Mouse (Mus musculus) thymus, adult 2 months (tissue): ENCODE results near the gene Spock1. TPM values are rescaled to one million over a fixed set of nuclear protein-coding genes. Genes with fewer than 3 reads are reported as not detected.
"Not testable (repeated sequence)": the region's sequence is repeated elsewhere in the genome, so short reads cannot be mapped to it uniquely, and the experiment has no call there.

Experiments
- DNase-seq: peaks from one replicate; pipeline ENCODE4 v3.0.0; 2021
- H3K27ac ChIP-seq: fragments of 200-500 bp; 2 replicates; pipeline ENCODE4 v1.5.1; 2012; ENCODE audit warnings: low read length, control low read depth; ENCODE audit not compliant: control insufficient read depth, insufficient read depth
- H3K27me3 ChIP-seq: fragments of 200-500 bp; 2 replicates; pipeline ENCODE4 v1.6.1; 2012; ENCODE audit warnings: mild to moderate bottlenecking, low read length, moderate library complexity, mixed read lengths; ENCODE audit not compliant: control insufficient read depth, insufficient read depth
- H3K36me3 ChIP-seq: fragments of 200-500 bp; 2 replicates; pipeline ENCODE4 v1.6.1; 2012; ENCODE audit warnings: mild to moderate bottlenecking, low read length, moderate library complexity; ENCODE audit not compliant: control insufficient read depth, insufficient read depth
- H3K4me1 ChIP-seq: fragments of 200-500 bp; replicated peaks from 2 replicates; pipeline ENCODE4 v1.6.1; 2012; ENCODE audit warnings: low read length; ENCODE audit not compliant: control insufficient read depth, insufficient read depth
- H3K4me3 ChIP-seq: fragments of 200-500 bp; 2 replicates; pipeline ENCODE4 v1.5.1; 2012; ENCODE audit warnings: mild to moderate bottlenecking, low read length, control low read depth, moderate library complexity; ENCODE audit not compliant: control insufficient read depth, insufficient read depth
- CTCF ChIP-seq: fragments of 200-500 bp; IDR thresholded peaks from 2 replicates; pipeline ENCODE4 v1.5.1; 2012; ENCODE audit warnings: mild to moderate bottlenecking, control low read depth, low read length, moderate library complexity, borderline replicate concordance; ENCODE audit not compliant: control insufficient read depth, poor library complexity, insufficient read depth; ENCODE audit errors: extremely low read depth
- POLR2A ChIP-seq: fragments of 200-500 bp; IDR thresholded peaks from 2 replicates; pipeline ENCODE4 v1.6.1; 2012; ENCODE audit warnings: mild to moderate bottlenecking, low read length, control low read depth, moderate library complexity; ENCODE audit not compliant: control insufficient read depth, poor library complexity, insufficient read depth; ENCODE audit errors: extremely low read depth
- WGBS: fragments of 180-500 bp; shearing (Covaris S2); methylation state at CpG from one replicate; pipeline ENCODE4 v1.1.7; 2018; 5-methylcytosine and 5-hydroxymethylcytosine counted together
- polyA plus RNA-seq: library from polyadenylated mRNA; depleted of rRNA; stranded (reverse); fragments of >200 nt; gene quantifications from 2 replicates; pipeline ENCODE4 v1.2.3, GENCODE M21; 2012

Gene Spock1
- polyA plus RNA-seq, 1 experiment, result 0.93 TPM

GRCm38 (mm10) chr13:57488926-57489325, 419.2 kb downstream of the Spock1 start:
- no peak for DNase-seq
- TF ChIP-seq POLR2A, result no peak
- no peak for TF ChIP-seq CTCF
- WGBS, result 93% methylated on average over 8 of the region's 8 CpGs
- Histone ChIP-seq H3K27me3 (no peaks in the 10 kb centered on the region), H3K4me1 (no peaks in the 10 kb centered on the region), H3K36me3 (no peaks in the 10 kb centered on the region), H3K27ac (no peak overlapping the region), H3K4me3 (no peak overlapping the region)

- WGBS, result 94% methylated on average over 16 of the region's 16 CpGs
- no peak overlapping the region for H3K27ac ChIP-seq
These were observed 423.5 kb downstream of the Spock1 start for GRCm38 (mm10) chr13:57484426-57485168.

DNA sequence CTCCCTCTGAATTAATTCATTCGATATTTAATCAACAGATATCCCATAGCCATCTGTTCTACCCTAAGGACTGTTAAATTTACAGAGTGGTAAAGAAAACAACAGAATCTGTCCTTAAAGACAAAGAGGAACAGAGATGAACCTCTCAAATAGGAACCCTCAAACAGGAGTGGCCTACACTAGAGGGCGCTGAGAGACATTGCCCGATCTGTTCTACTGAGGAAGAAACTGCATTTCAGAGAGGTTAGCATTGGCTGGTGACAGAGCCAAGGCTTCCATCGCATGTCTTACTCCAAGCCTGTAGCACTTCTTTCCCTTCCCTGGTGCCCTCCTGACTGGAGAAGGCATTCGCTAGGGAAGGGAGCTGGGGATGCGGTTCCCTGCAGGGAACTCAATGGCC, 431.4 kb downstream of the Spock1 start:
- Histone ChIP-seq H3K36me3 (no peaks in the 10 kb centered on the region), H3K27me3 (no peaks in the 10 kb centered on the region), H3K27ac (no peak overlapping the region), H3K4me3 (no peak overlapping the region), H3K4me1 (no peaks in the 10 kb centered on the region)
- WGBS, result 25% methylated on average over 6 of the region's 6 CpGs
- no peak for TF ChIP-seq CTCF
- no peak for TF ChIP-seq POLR2A
- DNase-seq, result no peak

More at GRCm38 (mm10) chr13:57484426-57485168, 423.5 kb downstream of the Spock1 start:
- Histone ChIP-seq H3K4me1 (no peaks in the 10 kb centered on the region), H3K27me3 (no peaks in the 10 kb centered on the region), H3K36me3 (no peaks in the 10 kb centered on the region), H3K4me3 (no peak overlapping the region)
- DNase-seq, result no peak
- TF ChIP-seq CTCF (no peak), POLR2A (no peak)

- 85% methylated on average over 2 of the region's 2 CpGs for whole genome bisulfite sequencing
- no peaks in the 10 kb centered on the region for H3K27me3 ChIP-seq
- TF ChIP-seq CTCF (no peak), POLR2A (no peak)
- H3K36me3 ChIP-seq, result no peaks in the 10 kb centered on the region
- H3K27ac ChIP-seq, result no peak overlapping the region
- no peak overlapping the region for H3K4me3 ChIP-seq
- no peaks in the 10 kb centered on the region for H3K4me1 ChIP-seq
- DNase-seq, result no peak
These were observed 434.1 kb downstream of the Spock1 start for GRCm38 (mm10) chr13:57474068-57474467.

- not testable (repeated sequence) for H3K27ac ChIP-seq, H3K36me3 ChIP-seq, H3K4me3 ChIP-seq, DNase-seq, H3K27me3 ChIP-seq, H3K4me1 ChIP-seq
- 96% methylated on average over 4 of the region's 4 CpGs for WGBS
These were observed 437.2 kb downstream of the Spock1 start for GRCm38 (mm10) chr13:57470922-57471321.

DNA sequence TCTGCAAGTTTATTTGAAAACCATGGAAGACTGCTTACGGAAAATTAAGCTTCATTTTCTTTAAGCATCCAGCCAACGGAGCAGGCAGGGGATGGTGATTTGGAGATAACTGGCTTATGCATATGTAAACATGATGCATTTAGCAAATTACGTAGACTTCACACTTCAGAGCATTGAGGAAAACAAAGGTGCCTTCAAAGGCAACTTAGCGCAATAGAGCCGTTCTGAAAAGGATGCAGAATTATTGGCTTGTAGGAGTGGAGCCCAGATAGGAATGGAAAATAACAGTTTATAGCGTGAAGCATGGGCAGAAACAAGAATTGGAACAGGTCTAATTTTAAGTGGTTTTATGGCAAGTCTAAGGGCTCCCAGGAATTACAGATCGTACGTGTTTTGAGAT, 448.2 kb downstream of the Spock1 start:
- TF ChIP-seq POLR2A (no peak), CTCF (no peak)
- no peak for DNase-seq
- Histone ChIP-seq H3K27me3 (no peaks in the 10 kb centered on the region), H3K4me3 (no peak overlapping the region), H3K27ac (no peak overlapping the region), H3K4me1 (no peaks in the 10 kb centered on the region), H3K36me3 (no peaks in the 10 kb centered on the region)
- WGBS, result 88% methylated on average over 8 of the region's 8 CpGs

GRCm38 (mm10) chr13:57450189-57450821, 457.8 kb downstream of the Spock1 start:
- no peaks in the 10 kb centered on the region for H3K4me1 ChIP-seq

More at GRCm38 (mm10) chr13:57450189-57450821, 457.8 kb downstream of the Spock1 start:
- Histone ChIP-seq H3K4me3 (no peak overlapping the region), H3K27me3 (no peaks in the 10 kb centered on the region), H3K36me3 (no peaks in the 10 kb centered on the region), H3K27ac (no peak overlapping the region)
- no peak for DNase-seq
- TF ChIP-seq CTCF (no peak), POLR2A (no peak)
- 58% methylated on average over 11 of the region's 11 CpGs for WGBS
